Mouse (Mus musculus) small intestine, adult 2 months (tissue): ENCODE data around the gene Asic2.

Source experiments
- CTCF ChIP-seq: fragments of 200-500 bp; IDR thresholded peaks from 2 replicates; pipeline ENCODE4 v1.5.1; 2012; ENCODE audit warnings: low read depth, mild to moderate bottlenecking, control low read depth, inconsistent platforms, low read length, moderate library complexity, mixed read lengths; ENCODE audit not compliant: insufficient replicate concordance, insufficient read length; ENCODE audit errors: extremely low read depth
- POLR2A ChIP-seq: fragments of 200-500 bp; IDR thresholded peaks from 2 replicates; pipeline ENCODE4 v1.6.1; 2012; ENCODE audit warnings: low read depth, mild to moderate bottlenecking, control low read depth, inconsistent platforms, low read length, moderate library complexity

GRCm38 (mm10) chr11:81535121-81535717 lies 433.0 kb downstream of the Asic2 start:
- TF ChIP-seq CTCF (no peak), POLR2A (no peak)
